Mouse (Mus musculus): ENCODE measurements around the gene Armc12. TPM values are rescaled to one million over a fixed set of nuclear protein-coding genes. Genes with fewer than 3 reads are reported as not detected.

The Armc12 gene
- polyA plus RNA-seq, 1 experiment = 0.58 TPM

- H3K4me3 ChIP-seq (ENCODE audit: control insufficient read depth, insufficient read depth, low read length) = no peak overlapping the region
- H3K27me3 ChIP-seq (ENCODE audit: control insufficient read depth, insufficient read depth, low read length) = no peaks in the 10 kb centered on the region
- peaks cover 12% of the 10 kb centered on the region for H3K4me1 ChIP-seq (replicated peaks; ENCODE audit: control insufficient read depth, insufficient read depth, low read length)
- TF ChIP-seq POLR2A (IDR thresholded peaks at IDR 0.05; ENCODE audit: control insufficient read depth, extremely low read depth, insufficient read depth, low read length, poor library complexity) = no peak
- no peak for TF ChIP-seq CTCF (IDR thresholded peaks at IDR 0.05; ENCODE audit: borderline replicate concordance, control insufficient read depth, extremely low read depth, insufficient read depth, low read length, poor library complexity)
- no peaks in the 10 kb centered on the region for H3K36me3 ChIP-seq (ENCODE audit: control insufficient read depth, insufficient read depth, low read length)
- H3K27ac ChIP-seq (ENCODE audit: control insufficient read depth, insufficient read depth, low read length) = no peak overlapping the region
- DNase-seq = no peak
- WGBS = 44% methylated on average over 6 of the region's 6 CpGs
Observed at GRCm38 (mm10) chr17:28556635-28557396, 26.2 kb downstream of the Armc12 start.

DNA sequence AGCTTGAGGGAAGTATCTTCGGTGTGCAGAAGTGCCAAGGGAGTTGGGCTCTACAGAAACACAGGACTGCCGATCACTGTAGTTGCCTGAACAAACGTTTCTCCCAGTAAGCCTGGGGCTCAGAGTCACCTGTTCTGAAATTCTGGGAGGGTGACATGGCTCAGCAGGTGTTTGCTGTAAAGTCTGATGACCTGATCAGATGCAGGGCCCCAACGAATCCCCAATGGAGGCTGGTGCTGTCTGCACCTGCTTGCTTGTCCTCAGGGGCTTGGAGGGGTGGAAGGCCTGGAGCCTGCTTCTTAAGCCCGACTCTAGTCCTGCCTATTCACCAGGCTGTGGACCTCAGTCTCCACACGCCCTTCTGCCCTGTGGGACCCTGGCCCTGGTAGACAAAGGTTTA lies 27.2 kb downstream of the Armc12 start:
- peaks cover 12% of the 10 kb centered on the region for H3K4me1 ChIP-seq (replicated peaks; ENCODE audit: control insufficient read depth, insufficient read depth, low read length)
- TF ChIP-seq POLR2A (IDR thresholded peaks at IDR 0.05; ENCODE audit: control insufficient read depth, extremely low read depth, insufficient read depth, low read length, poor library complexity) = no peak
- TF ChIP-seq CTCF (IDR thresholded peaks at IDR 0.05; ENCODE audit: borderline replicate concordance, control insufficient read depth, extremely low read depth, insufficient read depth, low read length, poor library complexity) = no peak
- H3K27me3 ChIP-seq (ENCODE audit: control insufficient read depth, insufficient read depth, low read length) = no peaks in the 10 kb centered on the region
- WGBS = 84% methylated on average over 6 of the region's 6 CpGs
- no peak overlapping the region for H3K4me3 ChIP-seq (ENCODE audit: control insufficient read depth, insufficient read depth, low read length)
- no peaks in the 10 kb centered on the region for H3K36me3 ChIP-seq (ENCODE audit: control insufficient read depth, insufficient read depth, low read length)
- no peak overlapping the region for H3K27ac ChIP-seq (ENCODE audit: control insufficient read depth, insufficient read depth, low read length)
- no peak for DNase-seq

- TF ChIP-seq POLR2A (IDR thresholded peaks at IDR 0.05; ENCODE audit: control insufficient read depth, extremely low read depth, insufficient read depth, low read length, poor library complexity) (no peak), CTCF (IDR thresholded peaks at IDR 0.05; ENCODE audit: borderline replicate concordance, control insufficient read depth, extremely low read depth, insufficient read depth, low read length, poor library complexity) (no peak)
- 92% methylated on average over 4 of the region's 4 CpGs for WGBS
- Histone ChIP-seq H3K4me3 (ENCODE audit: control insufficient read depth, insufficient read depth, low read length) (no peak within 1 kb of the TSS), H3K4me1 (replicated peaks; ENCODE audit: control insufficient read depth, insufficient read depth, low read length) (peaks cover 12% of the 10 kb centered on the region), H3K27ac (ENCODE audit: control insufficient read depth, insufficient read depth, low read length) (no peak within 1 kb of the TSS), H3K36me3 (ENCODE audit: control insufficient read depth, insufficient read depth, low read length) (no peaks in the 10 kb centered on the region), H3K27me3 (ENCODE audit: control insufficient read depth, insufficient read depth, low read length) (no peaks in the 10 kb centered on the region)
- no peak for DNase-seq
Observed at GRCm38 (mm10) chr17:28560598-28560997, 30.0 kb downstream of the Armc12 start, which contains the start of gene Clps. Gene Clps (minus strand): TSS chr17:28560766.

- 80% methylated on average over 7 of the region's 7 CpGs for WGBS
- DNase-seq = no peak
- Histone ChIP-seq H3K36me3 (ENCODE audit: control insufficient read depth, insufficient read depth, low read length) (no peaks in the 10 kb centered on the region), H3K4me3 (ENCODE audit: control insufficient read depth, insufficient read depth, low read length) (no peak overlapping the region), H3K4me1 (replicated peaks; ENCODE audit: control insufficient read depth, insufficient read depth, low read length) (peaks cover 10% of the 10 kb centered on the region), H3K27ac (ENCODE audit: control insufficient read depth, insufficient read depth, low read length) (no peak overlapping the region), H3K27me3 (ENCODE audit: control insufficient read depth, insufficient read depth, low read length) (no peaks in the 10 kb centered on the region)
- TF ChIP-seq CTCF (IDR thresholded peaks at IDR 0.05; ENCODE audit: borderline replicate concordance, control insufficient read depth, extremely low read depth, insufficient read depth, low read length, poor library complexity) = no peak
- TF ChIP-seq POLR2A (IDR thresholded peaks at IDR 0.05; ENCODE audit: control insufficient read depth, extremely low read depth, insufficient read depth, low read length, poor library complexity) = no peak
Observed at GRCm38 (mm10) chr17:28561613-28562012, 31.0 kb downstream of the Armc12 start.

- no peak for DNase-seq
- no peaks in the 10 kb centered on the region for H3K36me3 ChIP-seq (ENCODE audit: control insufficient read depth, insufficient read depth, low read length)
- TF ChIP-seq CTCF (IDR thresholded peaks at IDR 0.05; ENCODE audit: borderline replicate concordance, control insufficient read depth, extremely low read depth, insufficient read depth, low read length, poor library complexity) (no peak), POLR2A (IDR thresholded peaks at IDR 0.05; ENCODE audit: control insufficient read depth, extremely low read depth, insufficient read depth, low read length, poor library complexity) (no peak)
- H3K4me3 ChIP-seq (ENCODE audit: control insufficient read depth, insufficient read depth, low read length) = no peak overlapping the region
- no peaks in the 10 kb centered on the region for H3K27me3 ChIP-seq (ENCODE audit: control insufficient read depth, insufficient read depth, low read length)
- H3K27ac ChIP-seq (ENCODE audit: control insufficient read depth, insufficient read depth, low read length) = no peak overlapping the region
- H3K4me1 ChIP-seq (replicated peaks; ENCODE audit: control insufficient read depth, insufficient read depth, low read length) = no peaks in the 10 kb centered on the region
Observed at GRCm38 (mm10) chr17:28565181-28565580, 34.6 kb downstream of the Armc12 start.

GRCm38 (mm10) chr17:28567541-28567940 lies 36.9 kb downstream of the Armc12 start:
- no peak for DNase-seq
- WGBS = 74% methylated on average over 3 of the region's 3 CpGs

More at GRCm38 (mm10) chr17:28567541-28567940, 36.9 kb downstream of the Armc12 start:
- Histone ChIP-seq H3K36me3 (ENCODE audit: control insufficient read depth, insufficient read depth, low read length) (no peaks in the 10 kb centered on the region), H3K27ac (ENCODE audit: control insufficient read depth, insufficient read depth, low read length) (no peak overlapping the region), H3K4me1 (replicated peaks; ENCODE audit: control insufficient read depth, insufficient read depth, low read length) (no peaks in the 10 kb centered on the region), H3K27me3 (ENCODE audit: control insufficient read depth, insufficient read depth, low read length) (no peaks in the 10 kb centered on the region), H3K4me3 (ENCODE audit: control insufficient read depth, insufficient read depth, low read length) (no peak overlapping the region)
- TF ChIP-seq CTCF (IDR thresholded peaks at IDR 0.05; ENCODE audit: borderline replicate concordance, control insufficient read depth, extremely low read depth, insufficient read depth, low read length, poor library complexity) (no peak), POLR2A (IDR thresholded peaks at IDR 0.05; ENCODE audit: control insufficient read depth, extremely low read depth, insufficient read depth, low read length, poor library complexity) (no peak)
